ENCODE assay signal across 27 mouse cellular contexts in genomic region chr6:118305209-118305608, GRCm38 (mm10).
"Had no signal": no experiment of that assay in that cellular context is flagged by ENCODE, and none has a peak within 500 bp of the region (broad histone marks: within the 10 kb centered on the region; RNA-seq: fewer than 3 reads in every experiment).

No protein-coding gene starts in this region.

- H3K4me2 ChIP-seq: embryonic facial prominence, embryonic 12.5 days; embryonic facial prominence, embryonic 13.5 days; embryonic facial prominence, embryonic 15.5 days; forebrain, embryonic 12.5 days; forebrain, embryonic 13.5 days; forebrain, embryonic 15.5 days had no signal

- H3K36me3 ChIP-seq: embryonic facial prominence, embryonic 10.5 days; embryonic facial prominence, embryonic 12.5 days; embryonic facial prominence, embryonic 13.5 days; embryonic facial prominence, embryonic 15.5 days; forebrain, embryonic 10.5 days; forebrain, embryonic 12.5 days; forebrain, embryonic 15.5 days had no signal

- H3K9me3 ChIP-seq: embryonic facial prominence, embryonic 10.5 days; embryonic facial prominence, embryonic 12.5 days; embryonic facial prominence, embryonic 13.5 days; embryonic facial prominence, embryonic 15.5 days; forebrain, embryonic 10.5 days; forebrain, embryonic 12.5 days; forebrain, embryonic 13.5 days; forebrain, embryonic 15.5 days had no signal

- H3K4me1 ChIP-seq: embryonic facial prominence, embryonic 15.5 days had no signal

- H3K27ac ChIP-seq: embryonic facial prominence, embryonic 10.5 days; embryonic facial prominence, embryonic 12.5 days; embryonic facial prominence, embryonic 13.5 days; embryonic facial prominence, embryonic 15.5 days; forebrain, embryonic 10.5 days; forebrain, embryonic 12.5 days; forebrain, embryonic 13.5 days; forebrain, embryonic 15.5 days; gastrocnemius, adult 2 months; heart, adult 2 months had no signal

- DNase-seq: cerebellum, adult 2 months; cerebellum, adult 8-10 months; cerebellum, adult 9-10 months; cerebellum, adult 9-11 months; cerebellum, postnatal 10 days; cerebellum, postnatal 14 days; cerebellum, postnatal 25 days; embryo, embryonic 11 days; forebrain, postnatal 0 days; gastrocnemius, adult 2 months; gastrocnemius, postnatal 10 days; gastrocnemius, postnatal 14 days; gastrocnemius, postnatal 25 days; gastrocnemius, postnatal 36 days; heart, adult 18-20 months; heart, adult 2 months had no signal

- H3K9ac ChIP-seq: embryonic facial prominence, embryonic 12.5 days; embryonic facial prominence, embryonic 13.5 days; embryonic facial prominence, embryonic 15.5 days; forebrain, embryonic 12.5 days; forebrain, embryonic 13.5 days; forebrain, embryonic 15.5 days; forebrain, postnatal 0 days had no signal

- H3K4me3 ChIP-seq: embryonic facial prominence, embryonic 10.5 days; embryonic facial prominence, embryonic 12.5 days; embryonic facial prominence, embryonic 13.5 days; embryonic facial prominence, embryonic 15.5 days; erythroblast, embryonic 14.5 days; forebrain, embryonic 10.5 days; forebrain, embryonic 12.5 days; forebrain, embryonic 13.5 days; forebrain, embryonic 15.5 days; gastrocnemius, adult 2 months; heart, adult 2 months had no signal

- ATAC-seq: forebrain, embryonic 13.5 days; forebrain, embryonic 14.5 days; forebrain, embryonic 15.5 days; forebrain, embryonic 16.5 days; forebrain, postnatal 0 days had no signal

- H3K27me3 ChIP-seq: embryonic facial prominence, embryonic 12.5 days; embryonic facial prominence, embryonic 13.5 days; embryonic facial prominence, embryonic 15.5 days; forebrain, embryonic 13.5 days; forebrain, embryonic 15.5 days had no signal
